ENCODE assay signal across 13 mouse cellular contexts in genomic region chr1:91823530-91823929, GRCm38 (mm10). TPM values are rescaled to one million over a fixed set of nuclear protein-coding genes. Genes with fewer than 3 reads are reported as not detected.
DNase-seq lines count a peak whose midpoint lies in the region; ATAC-seq and TF ChIP-seq lines count a peak whose summit lies in the region.
"Had no signal": no experiment of that assay in that cellular context is flagged by ENCODE, and none has a peak within 500 bp of the region (broad histone marks: within the 10 kb centered on the region; RNA-seq: fewer than 3 reads in every experiment).

No protein-coding gene starts in this region.

- H3K27ac ChIP-seq in embryonic fibroblast, embryonic 13.5 days (ENCODE audit: insufficient read depth, low read length), result peak overlapping the region; percentile 15
- H3K27ac ChIP-seq: limb, embryonic 13.5 days had no signal

- no peak for TF ChIP-seq POLR2A in embryonic fibroblast, embryonic 13.5 days (IDR thresholded peaks at IDR 0.05; ENCODE audit: low read depth, low read length)

- H3K4me3 ChIP-seq in embryonic fibroblast, embryonic 13.5 days (ENCODE audit: insufficient read depth, low read length), result no peak overlapping the region
- H3K4me3 ChIP-seq: limb, embryonic 13.5 days had no signal

- no peak for TF ChIP-seq CTCF in embryonic fibroblast, embryonic 13.5 days (IDR thresholded peaks at IDR 0.05; ENCODE audit: borderline replicate concordance, insufficient read depth, low read length)

- peak; percentile 68 for DNase-seq in gastrocnemius, adult 18-20 months (ENCODE audit: low spot score)
- DNase-seq in gastrocnemius, postnatal 4 days (ENCODE audit: low spot score in 2 of 2), result no peak
- peak; percentile 59 to 66 for DNase-seq in heart, postnatal 10 days
- peak; percentile 48 for DNase-seq in lung, postnatal 25 days (ENCODE audit: low spot score)
- DNase-seq in thymus, postnatal 10 days (ENCODE audit: low spot score in 2 of 2), result no peak
- DNase-seq in layer of hippocampus, adult 8-10 months (ENCODE audit: low spot score in 2 of 2), result no peak
- DNase-seq: forebrain, postnatal 0 days; kidney, adult 8-10 months had no signal

- intact Hi-C loops in heart, postnatal 10 days (cut with DNase I), result loop anchor here (5.0 kb wide), 1 partner anchor 54 kb away; no protein-coding TSS in a partner anchor

- peaks cover 26% of the 10 kb centered on the region for H3K4me1 ChIP-seq in embryonic fibroblast, embryonic 13.5 days (ENCODE audit: control insufficient read depth, insufficient read depth, low read length)

- ATAC-seq in megakaryocyte, adult 5-6 weeks (ENCODE audit: poor library complexity, severe bottlenecking), result no peak
- ATAC-seq: activated CD4-positive, CD25-positive, alpha-beta regulatory T cell, adult 4 months; forebrain, postnatal 0 days had no signal

RNA-seq across cellular contexts. Expression of gene Twist2, which starts 22.3 kb away (rescaled TPM):
- 1 to 10 TPM in 1 of 2 experiments, under 1 TPM in 1; 0.91 to 1.7 TPM for total RNA-seq in gastrocnemius, adult 18-20 months (2021)
- 1 to 10 TPM; 6.1 to 6.8 TPM for total RNA-seq in gastrocnemius, postnatal 4 days (2021)
- 57.2 and 67.7 TPM in 2 replicates for polyA plus RNA-seq in embryonic fibroblast, embryonic 13.5 days (2011; ENCODE audit: insufficient read length, low read depth, missing spikeins)
- total RNA-seq in heart, postnatal 10 days (2021), result 1 to 10 TPM; 3.7 to 5.5 TPM
- 1 to 10 TPM; 1.0 to 2.4 (median 1.3) TPM for total RNA-seq in layer of hippocampus, adult 8-10 months (2022)
- total RNA-seq in megakaryocyte, adult 5-6 weeks (2015), result not detected in 2 replicates
- total RNA-seq in megakaryocyte, adult 5-6 weeks (2017), result not detected in 2 replicates
- total RNA-seq: common myeloid progenitor, adult 5-6 weeks had no signal
- polyA plus RNA-seq: activated CD4-positive, CD25-positive, alpha-beta regulatory T cell, adult 4 months had no signal

Comparison
In these comparisons a context has a peak if more than half of its experiments do, and no peak if none do; other contexts are left out.
1. DNase-seq: peak in gastrocnemius, adult 18-20 months (single experiment), heart, postnatal 10 days (2 of 2) and lung, postnatal 25 days (single experiment); none in gastrocnemius, postnatal 4 days (0 of 2), thymus, postnatal 10 days (0 of 2) and layer of hippocampus, adult 8-10 months (0 of 2).